Mouse (Mus musculus): ENCODE data around the gene Psmg3. TPM values are rescaled to one million over a fixed set of nuclear protein-coding genes. Genes with fewer than 3 reads are reported as not detected.

The Psmg3 gene
- polyA plus RNA-seq (2017; shearing (Covaris generic)), result 10 to 100 TPM; 51.7 to 56.5 TPM

GRCm38 (mm10) chr5:139826357-139827055 is at the start of gene Psmg3, which contains the start of gene Gm26938:
Psmg3 (minus strand) TSS chr5:139826885.
Gm26938 (minus strand) TSS chr5:139826407.

GRCm38 (mm10) chr5:139819538-139820181 is 7.0 kb downstream of the Psmg3 start, which contains the start of gene Tmem184a:
Tmem184a (minus strand) TSS chr5:139819917.

DNA sequence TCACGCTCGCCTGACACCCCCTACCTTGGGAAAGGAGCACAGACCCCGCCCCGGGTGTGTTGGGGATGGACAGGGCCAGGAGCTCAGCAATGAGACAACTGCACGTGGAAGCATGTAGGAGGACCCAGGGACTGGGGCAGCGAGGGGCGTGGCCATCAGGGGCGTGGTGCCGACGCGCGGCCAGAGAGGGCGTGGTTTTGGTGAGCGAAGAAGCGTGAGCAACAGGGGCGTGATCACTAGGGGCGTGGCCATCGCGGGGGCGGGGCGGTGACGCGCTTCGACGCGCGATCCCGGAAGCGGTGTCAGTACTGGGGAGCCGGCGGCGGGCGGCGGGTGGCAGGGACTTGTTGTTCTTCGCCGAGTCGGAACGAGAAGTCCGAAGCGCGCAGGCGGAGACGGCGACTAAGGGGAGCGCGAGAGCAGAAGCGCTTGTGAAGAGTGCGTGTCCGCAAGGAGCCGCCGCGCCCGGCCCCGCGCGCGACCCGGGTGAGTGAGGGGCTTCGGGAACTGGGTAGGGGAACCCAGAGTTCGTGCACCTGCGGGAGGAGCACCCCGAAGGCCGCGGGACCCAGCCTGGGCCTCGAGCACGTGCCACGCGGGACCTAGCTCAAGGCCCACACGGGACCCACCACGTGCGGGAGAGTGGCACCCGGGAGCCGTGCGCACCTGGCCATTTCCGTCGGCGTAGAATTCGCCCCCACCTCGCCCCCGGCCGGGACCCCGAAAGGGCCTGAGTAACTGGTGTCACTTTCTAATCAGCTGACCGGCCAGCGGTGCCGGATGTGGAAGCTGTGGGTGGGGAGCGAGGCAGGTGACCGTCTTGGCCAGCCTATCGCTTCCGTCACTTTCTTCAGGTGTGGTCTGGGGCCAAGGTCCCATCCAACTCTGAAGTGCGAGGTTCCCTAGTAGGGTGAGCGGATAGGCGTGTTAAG is 35.2 kb downstream of the Psmg3 start, which contains the start of gene Mafk:
Gene Mafk, plus strand, starts transcription at position 287 of the 932 bp plus-strand sequence.

DNA sequence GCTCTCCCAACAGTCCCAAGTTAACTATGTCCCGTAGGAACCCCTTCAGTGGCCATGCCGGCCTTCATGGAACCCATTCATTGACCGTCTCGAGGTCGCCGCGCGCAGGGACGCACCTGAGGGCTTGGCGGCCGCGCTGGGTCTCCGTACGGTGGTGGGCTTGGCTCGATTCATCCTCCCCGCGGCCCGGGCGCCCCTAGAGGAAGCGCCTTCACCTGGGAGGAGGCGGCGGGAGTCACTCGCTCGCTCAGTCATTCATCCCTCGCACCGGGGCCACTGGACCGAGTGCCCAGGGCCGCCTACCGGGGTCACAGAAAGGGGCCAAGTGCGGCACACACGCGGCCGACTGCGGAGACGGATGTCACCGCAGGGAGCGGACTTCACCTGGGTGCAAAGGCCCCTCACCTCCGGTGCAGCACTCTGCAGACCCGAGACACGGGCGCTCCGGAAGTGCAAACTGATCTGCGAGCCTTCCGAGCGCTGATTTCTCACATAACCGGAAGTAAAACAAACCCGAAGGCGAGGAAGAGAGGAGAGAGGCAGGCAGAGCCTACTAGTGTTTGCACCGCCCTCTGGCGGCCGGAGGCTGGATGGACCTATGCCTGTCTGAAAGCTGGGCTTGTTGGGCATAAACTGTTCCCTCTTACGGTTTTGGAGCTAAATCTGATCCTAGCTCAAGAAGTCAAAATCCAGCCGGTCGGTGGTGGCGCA is 51.3 kb downstream of the Psmg3 start, which contains the start of gene Ints1:
Gene Ints1, minus strand, starts transcription at position 459 of the 711 bp plus-strand sequence.

Other genes starting within 250 kb of the Psmg3 start
- gene Micall2, start 90.5 kb downstream of the Psmg3 start, polyA plus RNA-seq (2017; shearing (Covaris generic)), result under 1 TPM; 0.20 to 0.42 TPM
- 10 to 100 TPM; 21.2 to 35.0 TPM for gene Ints1, start 51.2 kb downstream of the Psmg3 start, polyA plus RNA-seq (2017; shearing (Covaris generic))
- 10 to 100 TPM; 28.1 to 35.2 TPM for gene Mafk, start 35.4 kb downstream of the Psmg3 start, polyA plus RNA-seq (2017; shearing (Covaris generic))
- gene Tmem184a, start 7.0 kb downstream of the Psmg3 start, polyA plus RNA-seq (2017; shearing (Covaris generic)), result under 1 TPM in 1 of 2 experiments, not detected in 1; 0.04 TPM
- not detected for gene Gm26938, start 478 bp downstream of the Psmg3 start, polyA plus RNA-seq (2017; shearing (Covaris generic))
- not detected for gene Elfn1, start 81.1 kb upstream of the Psmg3 start, polyA plus RNA-seq (2017; shearing (Covaris generic))

All from activated CD4-positive, CD25-positive, alpha-beta regulatory T cell (primary cell).